Mouse (Mus musculus) liver, embryonic 16.5 days (tissue): ENCODE measurements around the gene Vps13c. TPM values are rescaled to one million over a fixed set of nuclear protein-coding genes. Genes with fewer than 3 reads are reported as not detected.

Experiments used
- ATAC-seq: fragments of 200-750 bp; cut with Nextera tagmentation; 2 replicates; pipeline ENCODE4 v1.8.0; 2017; ENCODE audit warnings: low read depth, mild to moderate bottlenecking, moderate number of reproducible peaks, moderate library complexity
- H3K27ac ChIP-seq: fragments of 300-500 bp; sonication (generic); 2 replicates; pipeline ENCODE4 v1.5.1; 2014; ENCODE audit warnings: mild to moderate bottlenecking, low read length
- H3K27me3 ChIP-seq: fragments of 300-500 bp; sonication (generic); 2 replicates; pipeline ENCODE4 v1.6.1; 2014; ENCODE audit warnings: low read depth, low read length, mixed read lengths; ENCODE audit not compliant: control insufficient read depth, insufficient read depth
- H3K36me3 ChIP-seq: fragments of 300-500 bp; sonication (generic); 2 replicates; pipeline ENCODE4 v1.6.1; 2014; ENCODE audit warnings: mild to moderate bottlenecking; ENCODE audit not compliant: control insufficient read depth, insufficient read depth
- H3K4me1 ChIP-seq: fragments of 300-500 bp; sonication (generic); 2 replicates; pipeline ENCODE4 v1.6.1; 2014; ENCODE audit warnings: low read depth, low read length, mixed read lengths; ENCODE audit not compliant: control insufficient read depth
- H3K4me2 ChIP-seq: fragments of 300-500 bp; sonication (generic); 2 replicates; pipeline ENCODE4 v1.6.1; 2014; ENCODE audit warnings: low read depth, low read length, mixed read lengths
- H3K4me3 ChIP-seq: fragments of 300-500 bp; sonication (generic); 2 replicates; pipeline ENCODE4 v1.5.1; 2014; ENCODE audit warnings: low read depth, mild to moderate bottlenecking, low read length
- H3K9ac ChIP-seq: fragments of 300-500 bp; sonication (generic); 2 replicates; pipeline ENCODE4 v1.6.1; 2014; ENCODE audit warnings: low read depth, low read length
- H3K9me3 ChIP-seq: fragments of 300-500 bp; sonication (generic); replicated peaks from 2 replicates; pipeline ENCODE4 v1.6.1; 2016; ENCODE audit warnings: low read length; ENCODE audit not compliant: control insufficient read depth
- WGBS: fragments of 180-500 bp; shearing (Covaris S2); extraction: QIAGEN DNeasy Blood & Tissue Kit; methylation state at CpG from one replicate; pipeline ENCODE4 v1.1.7; 2014; ENCODE audit not compliant: insufficient replicate concordance; 5-methylcytosine and 5-hydroxymethylcytosine counted together
- polyA plus RNA-seq: library from polyadenylated mRNA; unstranded; fragments of >200 nt; fragmentation: Nextera tagmentation; extraction: Ambion mirVana; gene quantifications from 2 replicates; pipeline ENCODE4 v1.2.1, GENCODE M21; 2015

Vps13c gene
- polyA plus RNA-seq, 1 experiment from 2014 or later: 4.4 TPM

- no peak overlapping the region for H3K9ac ChIP-seq
- no peaks in the 10 kb centered on the region for H3K9me3 ChIP-seq
- H3K27ac ChIP-seq: no peak overlapping the region
- H3K4me3 ChIP-seq: no peak overlapping the region
- no peak overlapping the region for H3K4me2 ChIP-seq
- no peak for ATAC-seq
- H3K36me3 ChIP-seq: no peaks in the 10 kb centered on the region
- H3K27me3 ChIP-seq: no peaks in the 10 kb centered on the region
- no peaks in the 10 kb centered on the region for H3K4me1 ChIP-seq
- WGBS: 60% methylated on average over 5 of the region's 5 CpGs
Observed at GRCm38 (mm10) chr9:67807000-67807399, 33.2 kb upstream of the Vps13c start.

GRCm38 (mm10) chr9:67810527-67810926 is 29.7 kb upstream of the Vps13c start:
- Histone ChIP-seq H3K27me3 (no peaks in the 10 kb centered on the region), H3K4me3 (no peak overlapping the region), H3K36me3 (no peaks in the 10 kb centered on the region), H3K27ac (no peak overlapping the region), H3K9ac (no peak overlapping the region), H3K4me1 (no peaks in the 10 kb centered on the region), H3K4me2 (no peak overlapping the region), H3K9me3 (no peaks in the 10 kb centered on the region)
- ATAC-seq: no peak
- 59% methylated on average over 6 of the region's 6 CpGs for WGBS

- Histone ChIP-seq H3K4me3 (no peak overlapping the region), H3K9ac (no peak overlapping the region), H3K4me1 (no peaks in the 10 kb centered on the region), H3K9me3 (no peaks in the 10 kb centered on the region), H3K27ac (no peak overlapping the region), H3K27me3 (no peaks in the 10 kb centered on the region), H3K36me3 (no peaks in the 10 kb centered on the region), H3K4me2 (no peak overlapping the region)
- 78% methylated on average over 3 of the region's 3 CpGs for WGBS
- ATAC-seq: no peak
Observed at GRCm38 (mm10) chr9:67811116-67811515, 29.1 kb upstream of the Vps13c start.

- H3K4me2 ChIP-seq: no peak overlapping the region
Observed at GRCm38 (mm10) chr9:67813171-67813570, 27.0 kb upstream of the Vps13c start.

GRCm38 (mm10) chr9:67813665-67814337 is 26.4 kb upstream of the Vps13c start:
- ATAC-seq: no peak
- Histone ChIP-seq H3K9me3 (no peaks in the 10 kb centered on the region), H3K27me3 (no peaks in the 10 kb centered on the region), H3K4me2 (no peak overlapping the region), H3K4me1 (no peaks in the 10 kb centered on the region), H3K9ac (no peak overlapping the region), H3K4me3 (no peak overlapping the region), H3K36me3 (no peaks in the 10 kb centered on the region), H3K27ac (no peak overlapping the region)
- WGBS: 9% methylated on average over 8 of the region's 8 CpGs

More at GRCm38 (mm10) chr9:67813171-67813570, 27.0 kb upstream of the Vps13c start:
- H3K27ac ChIP-seq: no peak overlapping the region
- H3K4me1 ChIP-seq: no peaks in the 10 kb centered on the region
- WGBS: 57% methylated on average over 4 of the region's 4 CpGs
- ATAC-seq: no peak
- H3K9ac ChIP-seq: no peak overlapping the region
- no peak overlapping the region for H3K4me3 ChIP-seq
- H3K9me3 ChIP-seq: no peaks in the 10 kb centered on the region
- H3K27me3 ChIP-seq: no peaks in the 10 kb centered on the region
- H3K36me3 ChIP-seq: no peaks in the 10 kb centered on the region

- no peak overlapping the region for H3K27ac ChIP-seq
- no peaks in the 10 kb centered on the region for H3K27me3 ChIP-seq
- no peak overlapping the region for H3K4me3 ChIP-seq
- H3K9ac ChIP-seq: no peak overlapping the region
- H3K9me3 ChIP-seq: no peaks in the 10 kb centered on the region
- WGBS: 37% methylated on average over 2 of the region's 2 CpGs
- no peak for ATAC-seq
- H3K4me1 ChIP-seq: no peaks in the 10 kb centered on the region
- H3K4me2 ChIP-seq: no peak overlapping the region
- H3K36me3 ChIP-seq: no peaks in the 10 kb centered on the region
Observed at GRCm38 (mm10) chr9:67816172-67816928, 23.8 kb upstream of the Vps13c start.

- H3K4me2 ChIP-seq: no peak overlapping the region
- no peak overlapping the region for H3K9ac ChIP-seq
- no peaks in the 10 kb centered on the region for H3K4me1 ChIP-seq
- H3K27me3 ChIP-seq: no peaks in the 10 kb centered on the region
- H3K27ac ChIP-seq: no peak overlapping the region
- WGBS: 47% methylated on average over 10 of the region's 10 CpGs
- H3K36me3 ChIP-seq: no peaks in the 10 kb centered on the region
- no peak for ATAC-seq
- H3K9me3 ChIP-seq: no peaks in the 10 kb centered on the region
- H3K4me3 ChIP-seq: no peak overlapping the region
Observed at GRCm38 (mm10) chr9:67817898-67818667, 22.1 kb upstream of the Vps13c start.

GRCm38 (mm10) chr9:67818668-67818950 is 21.6 kb upstream of the Vps13c start:
- Histone ChIP-seq H3K27me3 (no peaks in the 10 kb centered on the region), H3K9ac (no peak overlapping the region), H3K36me3 (no peaks in the 10 kb centered on the region), H3K4me3 (no peak overlapping the region), H3K27ac (no peak overlapping the region), H3K4me1 (no peaks in the 10 kb centered on the region), H3K9me3 (no peaks in the 10 kb centered on the region), H3K4me2 (no peak overlapping the region)
- ATAC-seq: no peak
- 79% methylated on average over 4 of the region's 4 CpGs for WGBS

GRCm38 (mm10) chr9:67823131-67823530 is 17.1 kb upstream of the Vps13c start:
- Histone ChIP-seq H3K9me3 (no peaks in the 10 kb centered on the region), H3K4me1 (no peaks in the 10 kb centered on the region), H3K9ac (no peak overlapping the region), H3K4me2 (no peak overlapping the region), H3K4me3 (no peak overlapping the region), H3K27ac (no peak overlapping the region), H3K27me3 (no peaks in the 10 kb centered on the region), H3K36me3 (no peaks in the 10 kb centered on the region)
- 63% methylated on average over 5 of the region's 5 CpGs for WGBS
- ATAC-seq: no peak
